Mouse (Mus musculus): ENCODE results near the gene Zfp219.

Zfp219 gene

GRCm38 (mm10) chr14:51997483-51997882 is 23.1 kb downstream of the Zfp219 start:
- no peak for DNase-seq (ENCODE audit: low spot score)

DNA sequence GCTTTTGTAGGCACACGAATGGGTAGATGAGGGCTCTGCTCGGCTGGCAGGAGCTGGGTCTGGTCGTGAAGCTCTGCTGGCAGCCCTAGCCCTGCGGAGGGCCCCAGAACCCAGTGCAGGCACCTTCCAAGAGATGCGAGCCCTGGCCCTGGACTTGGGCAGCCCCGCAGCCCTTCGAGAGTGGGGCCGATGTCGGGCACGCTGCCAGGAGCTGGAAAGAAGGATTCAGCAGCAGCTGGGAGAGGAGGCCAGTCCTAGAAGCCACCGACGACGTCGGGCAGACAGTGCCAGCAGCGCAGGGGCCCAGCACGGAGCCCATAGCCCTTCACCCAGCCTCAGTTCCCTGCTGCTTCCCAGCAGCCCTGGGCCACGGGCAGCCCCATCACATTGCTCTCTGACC is 23.7 kb downstream of the Zfp219 start:
- DNase-seq (ENCODE audit: low spot score) = no peak

DNA sequence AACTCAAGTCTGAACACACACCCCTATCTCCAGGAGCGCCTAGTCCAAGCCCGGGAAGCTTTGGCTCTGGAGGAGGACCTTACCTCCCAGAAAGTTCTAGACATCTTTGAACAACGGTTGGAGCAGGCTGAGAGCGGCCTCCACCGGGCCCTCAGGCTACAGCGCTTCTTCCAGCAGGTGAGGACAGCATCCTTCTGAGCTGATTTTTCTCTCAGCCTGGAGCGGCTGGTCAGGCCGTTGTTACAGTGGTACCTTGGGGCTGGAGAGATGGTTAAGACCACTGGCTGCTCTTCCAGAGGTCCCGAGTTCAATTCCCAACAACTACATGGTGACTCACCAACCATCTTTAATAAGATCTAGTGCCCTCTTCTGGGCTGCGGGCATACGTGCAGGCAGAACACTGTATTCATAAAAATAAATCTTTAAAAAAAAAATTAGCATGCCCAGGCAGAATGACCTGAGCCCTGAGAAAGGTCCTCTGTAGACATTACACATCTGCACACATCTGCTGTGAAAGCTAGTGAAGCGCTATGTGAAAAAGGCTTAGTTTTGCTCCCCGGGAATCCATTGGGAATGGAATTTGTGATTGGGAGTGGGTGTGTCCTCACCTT is 24.2 kb downstream of the Zfp219 start:
- no peak for DNase-seq (ENCODE audit: low spot score)

GRCm38 (mm10) chr14:51995219-51995871 is 25.2 kb downstream of the Zfp219 start:
- no peak for DNase-seq (ENCODE audit: low spot score)

DNA sequence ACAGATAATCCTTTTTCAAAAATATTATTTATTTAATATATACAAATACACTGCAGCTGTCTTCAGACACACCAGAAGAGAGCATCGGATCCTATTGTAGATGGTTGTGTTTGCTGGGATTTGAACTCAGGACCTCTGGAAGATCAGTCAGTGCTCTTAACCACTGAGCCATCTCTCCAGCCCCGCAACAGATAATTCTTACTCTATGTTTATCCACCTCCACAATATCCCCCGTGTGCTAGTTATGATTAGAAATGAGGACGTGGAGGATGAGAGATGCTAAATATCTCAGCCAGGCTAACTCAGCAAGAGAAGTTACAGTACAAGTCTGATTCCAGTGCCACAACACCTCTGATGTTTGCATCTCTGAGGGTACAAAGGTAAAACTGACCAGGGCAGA is 26.1 kb downstream of the Zfp219 start:
- DNase-seq (ENCODE audit: low spot score) = no peak

DNA sequence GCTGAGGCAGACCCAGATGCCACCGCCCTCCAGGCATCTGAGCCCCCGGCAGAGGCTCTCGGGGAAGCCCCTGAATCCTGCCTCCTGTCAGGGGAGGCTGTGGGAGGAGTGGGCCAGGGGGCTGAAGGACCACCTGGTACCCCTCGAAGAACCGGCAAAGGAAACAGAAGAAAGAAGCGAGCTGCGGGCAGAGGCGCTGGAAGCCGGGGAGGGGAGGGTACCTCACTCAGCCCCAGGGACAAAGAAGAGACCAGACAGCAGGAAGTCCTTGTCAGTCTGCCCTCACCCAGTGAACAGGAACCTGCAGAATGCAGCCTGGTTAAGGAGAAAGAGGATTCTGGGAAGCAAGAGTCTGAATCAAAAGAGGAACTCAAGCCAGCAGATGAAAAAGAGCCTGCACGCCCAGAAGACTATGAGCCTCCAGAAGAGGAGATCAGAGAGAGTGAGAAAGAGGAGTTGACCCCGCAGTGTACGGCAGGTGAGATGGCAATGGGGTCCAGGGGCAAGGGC is 31.0 kb downstream of the Zfp219 start:
- DNase-seq (ENCODE audit: low spot score) = no peak

GRCm38 (mm10) chr14:51988731-51989130 is 31.8 kb downstream of the Zfp219 start:
- peak; percentile 29 for DNase-seq (ENCODE audit: low spot score)

GRCm38 (mm10) chr14:51987177-51987576 is 33.4 kb downstream of the Zfp219 start:
- no peak for DNase-seq (ENCODE audit: low spot score)

DNA sequence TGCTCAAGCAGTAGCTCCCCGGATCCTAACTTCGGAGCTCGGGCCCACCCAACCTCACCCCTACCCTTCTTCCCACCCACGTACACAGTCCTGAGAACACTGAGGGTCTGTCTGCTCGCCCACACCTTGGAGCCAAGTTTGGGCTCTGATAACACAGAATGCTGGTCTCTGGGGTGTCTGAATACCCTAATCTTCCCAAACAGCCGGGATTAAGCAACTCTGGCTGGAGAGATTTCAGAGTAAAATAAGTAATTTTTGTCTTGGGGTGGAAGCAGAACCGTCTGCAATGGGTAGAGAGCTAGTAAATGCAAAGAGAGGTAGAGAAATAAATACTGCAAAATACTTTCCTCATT is 34.4 kb downstream of the Zfp219 start:
- no peak for DNase-seq (ENCODE audit: low spot score)

DNA sequence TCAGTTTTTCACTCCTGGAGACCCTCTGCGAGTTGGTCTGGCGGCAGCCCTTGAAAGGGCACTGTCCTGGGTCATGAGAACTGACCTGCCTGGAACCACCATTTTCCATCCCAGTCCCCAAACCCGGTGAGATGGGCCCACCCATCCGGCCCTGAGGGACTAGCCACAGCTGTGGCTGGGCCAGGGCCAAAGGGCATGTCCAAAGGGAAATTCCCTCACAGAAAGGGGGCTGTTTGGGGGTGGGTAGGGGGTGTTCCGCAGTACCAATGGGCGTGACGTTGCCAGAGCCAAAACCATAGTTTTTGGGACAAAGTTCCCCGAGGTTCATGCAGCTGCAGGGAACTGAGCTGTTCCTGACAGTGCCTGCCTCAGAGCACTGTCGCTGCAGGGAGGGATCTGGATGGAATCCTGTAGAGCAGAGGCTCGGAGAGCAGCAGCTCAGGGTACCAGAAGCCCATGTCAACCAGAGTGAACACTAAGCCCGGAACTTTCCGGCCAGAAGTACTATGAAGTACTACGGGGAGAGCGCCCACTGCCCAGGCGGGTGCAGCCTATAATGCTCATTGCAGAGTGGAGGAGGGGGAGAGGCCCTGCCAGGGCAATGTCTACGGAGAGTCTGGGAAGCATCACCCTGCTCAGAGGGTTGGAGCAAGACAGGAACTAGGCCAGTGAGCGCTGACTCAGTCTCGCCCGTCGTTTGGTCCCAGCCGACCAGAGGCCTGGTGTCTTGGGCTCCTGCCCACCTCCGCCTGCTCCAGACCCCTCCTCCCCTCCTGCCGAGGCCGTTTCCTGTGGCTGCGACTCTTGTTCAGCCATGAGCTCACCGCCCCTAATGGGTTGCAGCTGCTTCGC is 35.0 kb downstream of the Zfp219 start:
- DNase-seq (ENCODE audit: low spot score) = peak; percentile 85

DNA sequence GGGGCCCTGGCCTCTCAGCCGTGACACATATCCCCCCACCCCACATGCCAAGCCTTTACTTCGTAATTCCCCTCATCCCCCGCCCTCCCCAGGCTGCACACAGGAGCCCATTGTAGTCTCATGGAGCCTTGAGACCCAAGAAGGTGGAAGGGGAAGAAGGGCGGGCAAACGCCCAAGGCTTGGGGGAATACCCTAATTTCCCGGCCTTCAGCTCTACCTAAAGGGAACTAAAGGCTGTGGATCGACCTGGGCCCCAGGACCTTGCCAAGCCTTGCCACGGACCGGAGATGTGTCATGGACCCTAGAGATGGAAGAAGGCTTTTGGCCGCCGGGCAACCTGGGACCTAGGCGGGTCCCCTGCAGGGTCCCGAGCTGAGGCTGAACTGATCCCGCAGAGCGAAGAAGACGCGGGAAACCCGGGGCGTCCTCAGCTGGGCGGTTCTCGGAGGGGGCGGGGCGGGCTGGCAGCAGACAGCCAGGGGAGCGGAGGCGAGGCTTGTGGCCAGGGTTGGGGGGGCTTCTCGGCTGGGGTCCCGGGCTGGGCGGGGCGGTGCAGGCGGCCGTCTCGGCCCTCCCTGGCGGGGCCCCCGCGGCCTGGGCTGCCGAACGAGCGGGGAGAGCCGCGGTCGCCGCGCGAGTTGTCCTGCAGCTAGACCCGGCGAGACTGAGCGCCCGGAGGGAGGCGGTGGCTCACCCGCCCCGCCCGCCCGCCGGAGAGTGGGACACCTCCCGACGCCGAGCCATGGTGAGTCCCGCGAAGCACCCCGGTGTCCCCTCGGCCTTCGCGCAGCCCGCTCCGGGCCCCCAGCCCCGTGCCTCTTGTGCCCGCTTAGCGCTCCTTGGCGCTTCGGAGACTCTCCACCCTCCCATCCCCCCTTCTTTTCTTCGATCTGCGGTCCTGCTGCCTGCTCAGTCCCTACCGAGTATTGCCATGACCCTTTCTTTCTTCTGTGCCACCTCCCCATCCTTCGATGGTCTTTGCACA is 36.0 kb downstream of the Zfp219 start, which contains the start of gene Arhgef40:
Arhgef40 (plus strand) TSS at position 473 of the 985 bp plus-strand sequence.
- DNase-seq (ENCODE audit: low spot score) = peak; percentile 78

GRCm38 (mm10) chr14:51983855-51984246 is 36.7 kb downstream of the Zfp219 start:
- no peak for DNase-seq (ENCODE audit: low spot score)

DNA sequence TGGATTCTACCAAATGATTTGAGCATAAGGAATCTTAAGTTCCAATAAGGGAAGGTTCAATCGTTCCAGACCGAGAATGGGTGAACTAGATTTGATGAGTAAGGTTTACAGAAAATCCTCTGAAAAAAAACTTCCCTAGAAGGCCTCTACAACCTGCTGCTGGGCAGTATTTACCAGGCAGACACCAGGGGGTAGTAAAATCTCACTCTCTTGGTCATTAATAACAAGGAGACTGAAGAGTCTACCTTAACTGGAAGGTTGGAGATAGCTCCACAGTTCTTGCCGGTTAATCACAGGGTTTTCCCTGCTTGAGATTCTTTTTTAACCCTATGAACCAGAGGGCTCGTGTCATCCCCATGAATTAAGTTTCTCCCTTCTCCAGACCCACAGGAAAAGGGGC is 37.3 kb downstream of the Zfp219 start:
- DNase-seq (ENCODE audit: low spot score) = no peak

GRCm38 (mm10) chr14:51979252-51979651 is 41.3 kb downstream of the Zfp219 start:
- no peak for DNase-seq (ENCODE audit: low spot score)

DNA sequence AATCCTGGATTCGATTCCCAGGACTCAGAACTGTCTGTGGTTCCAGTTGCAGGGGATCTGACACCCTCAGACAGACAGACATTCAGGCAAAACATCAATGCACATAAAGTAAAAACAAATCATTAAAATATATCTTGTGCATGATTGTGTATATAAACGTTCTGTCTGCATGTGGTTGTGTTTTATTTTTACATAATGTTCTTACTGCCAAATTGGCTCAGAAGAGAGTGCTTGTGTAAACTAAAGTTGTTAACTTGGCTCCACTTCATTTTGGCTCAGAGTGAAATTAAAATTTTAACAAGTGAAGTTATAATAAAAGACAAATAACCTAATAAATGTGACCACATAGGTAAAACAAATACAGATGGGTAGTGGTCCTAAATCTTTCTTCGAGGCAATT is 53.1 kb downstream of the Zfp219 start:
- DNase-seq (ENCODE audit: low spot score) = no peak

DNA sequence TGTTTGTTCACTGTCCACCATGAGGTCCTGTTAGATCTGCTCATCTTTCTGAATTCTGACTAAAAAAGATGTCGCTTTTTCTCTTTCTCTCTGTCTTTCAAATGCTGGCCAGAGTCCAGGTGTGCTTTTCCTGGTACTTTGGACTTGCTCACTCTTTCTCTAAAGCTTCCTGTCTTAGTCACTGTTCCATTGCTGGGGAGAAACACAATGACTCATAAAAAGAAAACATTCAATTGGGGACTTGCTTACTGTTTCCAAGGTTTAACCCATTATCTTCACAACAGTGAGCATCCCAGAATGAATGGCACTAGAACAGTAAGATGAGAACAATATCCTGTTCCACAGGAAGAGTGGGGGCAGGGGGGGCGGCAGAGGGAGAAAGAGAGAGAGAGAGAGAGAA is 60.2 kb downstream of the Zfp219 start:
- peak; percentile 42 for DNase-seq (ENCODE audit: low spot score)

All from urinary bladder, postnatal 14 days (tissue).